Mouse (Mus musculus) heart, embryonic 14.5 days (tissue): ENCODE results near the gene Baiap2l2. TPM values are rescaled to one million over a fixed set of nuclear protein-coding genes. Genes with fewer than 3 reads are reported as not detected.

Experiments used
- ATAC-seq: fragments of 200-750 bp; cut with Nextera tagmentation; 2 replicates; pipeline ENCODE4 v1.8.0; 2017; ENCODE audit warnings: low read depth, moderate TSS enrichment; ENCODE audit not compliant: insufficient number of reproducible peaks, insufficient read depth, low FRiP score
- H3K27ac ChIP-seq, 2 experiments: fragments of 200-500 bp in 1 of 2; fragments of 300-500 bp in 1 of 2; sonication (generic) in 1 of 2; replicated peaks in 1 of 2; 2 replicates each; pipeline ENCODE4 v1.5.1; 2012 to 2014; ENCODE audit warnings: low read depth in 2 of 2, low read length in 2 of 2, control low read depth in 1 of 2, mild to moderate bottlenecking in 1 of 2, mixed read lengths in 1 of 2; ENCODE audit not compliant: control insufficient read depth in 1 of 2, insufficient read depth in 1 of 2
- H3K27me3 ChIP-seq: fragments of 300-500 bp; sonication (generic); 2 replicates; pipeline ENCODE4 v1.6.1; 2014; ENCODE audit warnings: mild to moderate bottlenecking, low read length, control low read depth; ENCODE audit not compliant: control insufficient read depth, insufficient read depth
- H3K36me3 ChIP-seq: fragments of 300-500 bp; sonication (generic); 2 replicates; pipeline ENCODE4 v1.6.1; 2014; ENCODE audit warnings: mild to moderate bottlenecking, control low read depth, low read length, mixed read lengths; ENCODE audit not compliant: control insufficient read depth, insufficient read depth
- H3K4me1 ChIP-seq, 2 experiments: fragments of 200-500 bp in 1 of 2; fragments of 300-500 bp in 1 of 2; sonication (generic) in 1 of 2; 2 replicates each; pipeline ENCODE4 v1.6.1; 2012 to 2014; ENCODE audit warnings: low read length in 2 of 2, control low read depth in 1 of 2, mixed read lengths in 1 of 2; ENCODE audit not compliant: control insufficient read depth in 2 of 2, insufficient read depth in 2 of 2
- H3K4me2 ChIP-seq: fragments of 300-500 bp; sonication (generic); 2 replicates; pipeline ENCODE4 v1.6.1; 2014; ENCODE audit warnings: mild to moderate bottlenecking, low read length
- H3K4me3 ChIP-seq, 2 experiments: fragments of 200-500 bp in 1 of 2; fragments of 300-500 bp in 1 of 2; sonication (generic) in 1 of 2; 2 replicates each; pipeline ENCODE4 v1.5.1; 2012 to 2014; ENCODE audit warnings: low read length in 2 of 2, mild to moderate bottlenecking in 2 of 2, control low read depth in 1 of 2, low read depth in 1 of 2, moderate library complexity in 1 of 2; ENCODE audit not compliant: control insufficient read depth in 1 of 2, insufficient read depth in 1 of 2
- H3K9ac ChIP-seq: fragments of 300-500 bp; sonication (generic); 2 replicates; pipeline ENCODE4 v1.6.1; 2014; ENCODE audit warnings: mild to moderate bottlenecking, low read length
- H3K9me3 ChIP-seq: fragments of 300-500 bp; sonication (generic); 2 replicates; pipeline ENCODE4 v1.6.1; 2016; ENCODE audit warnings: low read length, control low read depth; ENCODE audit not compliant: control insufficient read depth
- WGBS: fragments of 180-500 bp; shearing (Covaris S2); extraction: QIAGEN DNeasy Blood & Tissue Kit; methylation state at CpG from one replicate; pipeline ENCODE4 v1.1.7; 2014; 5-methylcytosine and 5-hydroxymethylcytosine counted together
- polyA plus RNA-seq: library from polyadenylated mRNA; unstranded; fragments of >200 nt; fragmentation: Nextera tagmentation; extraction: Ambion mirVana; gene quantifications from 2 replicates; pipeline ENCODE4 v1.2.1, GENCODE M21; 2014

Gene Baiap2l2
- polyA plus RNA-seq, 1 experiment from 2014 or later: 13.9 TPM

- no peak for ATAC-seq
- 78% methylated on average over 5 of the region's 5 CpGs for WGBS
- no peaks in the 10 kb centered on the region for H3K27me3 ChIP-seq
- 0 out of 2 replicates have a peak, but pooled peaks cover 3% of the 10 kb centered on the region for H3K9me3 ChIP-seq
- no peaks in the 10 kb centered on the region; the same call in 1 of the 2 replicates for H3K36me3 ChIP-seq
- H3K4me2 ChIP-seq: no peak overlapping the region
- no peak overlapping the region for H3K4me3 ChIP-seq
- no peak overlapping the region for H3K9ac ChIP-seq
- H3K4me1 ChIP-seq: peaks cover 0 to 3% of the 10 kb centered on the region in 2 experiments; a peak in 1 of 4 replicates
- no peak overlapping the region for H3K27ac ChIP-seq
These were observed 2.9 kb downstream of the Baiap2l2 start for GRCm38 (mm10) chr15:79282434-79282833.

- Histone ChIP-seq H3K27me3 (no peaks in the 10 kb centered on the region), H3K36me3 (no peaks in the 10 kb centered on the region; the same call in 1 of the 2 replicates), H3K4me1 (peaks cover 0 to 3% of the 10 kb centered on the region in 2 experiments; a peak in 1 of 4 replicates), H3K27ac (no peak overlapping the region), H3K4me3 (no peak overlapping the region), H3K9me3 (0 out of 2 replicates have a peak, but pooled peaks cover 3% of the 10 kb centered on the region), H3K9ac (no peak overlapping the region), H3K4me2 (no peak overlapping the region)
- WGBS: 70% methylated on average over 1 of the region's 1 CpGs
- ATAC-seq: no peak
These were observed 3.9 kb downstream of the Baiap2l2 start for GRCm38 (mm10) chr15:79281389-79281788.

- Histone ChIP-seq H3K9me3 (0 out of 2 replicates have a peak, but pooled peaks cover 3% of the 10 kb centered on the region), H3K36me3 (no peaks in the 10 kb centered on the region), H3K27ac (no peak overlapping the region), H3K9ac (no peak overlapping the region), H3K4me2 (no peak overlapping the region), H3K4me1 (peaks cover 0 to 3% of the 10 kb centered on the region in 2 experiments; a peak in 1 of 4 replicates), H3K4me3 (no peak overlapping the region), H3K27me3 (no peaks in the 10 kb centered on the region)
- ATAC-seq: no peak
- 51% methylated on average over 5 of the region's 5 CpGs for WGBS
These were observed 4.5 kb downstream of the Baiap2l2 start for GRCm38 (mm10) chr15:79280850-79281249.

- Histone ChIP-seq H3K4me1 (peaks cover 0 to 3% of the 10 kb centered on the region in 2 experiments; a peak in 1 of 4 replicates), H3K4me3 (no peak overlapping the region), H3K36me3 (no peaks in the 10 kb centered on the region), H3K27ac (no peak overlapping the region), H3K4me2 (no peak overlapping the region), H3K9me3 (0 out of 2 replicates have a peak, but pooled peaks cover 3% of the 10 kb centered on the region), H3K9ac (no peak overlapping the region), H3K27me3 (no peaks in the 10 kb centered on the region)
- ATAC-seq: no peak
- 21% methylated on average over 6 of the region's 6 CpGs for WGBS
These were observed 5.1 kb downstream of the Baiap2l2 start for GRCm38 (mm10) chr15:79280209-79280608.

- 56% methylated on average over 10 of the region's 10 CpGs for WGBS
- Histone ChIP-seq H3K9me3 (0 out of 2 replicates have a peak, but pooled peaks cover 3% of the 10 kb centered on the region), H3K4me1 (0 out of 4 replicates have a peak, but pooled peaks cover 0 to 3% of the 10 kb centered on the region in 2 experiments), H3K27me3 (no peaks in the 10 kb centered on the region), H3K36me3 (no peaks in the 10 kb centered on the region), H3K9ac (no peak overlapping the region), H3K4me3 (no peak overlapping the region), H3K4me2 (no peak overlapping the region), H3K27ac (no peak overlapping the region)
- no peak for ATAC-seq
These were observed 7.6 kb downstream of the Baiap2l2 start for GRCm38 (mm10) chr15:79277728-79278127.

GRCm38 (mm10) chr15:79273020-79273419, 12.3 kb downstream of the Baiap2l2 start:
- 41% methylated on average over 10 of the region's 10 CpGs for WGBS
- Histone ChIP-seq H3K4me1 (peaks cover 4 to 7% of the 10 kb centered on the region in 2 experiments; a peak in 2 of 4 replicates), H3K27me3 (no peaks in the 10 kb centered on the region), H3K36me3 (no peaks in the 10 kb centered on the region), H3K4me2 (no peak overlapping the region), H3K4me3 (no peak overlapping the region), H3K9ac (no peak overlapping the region), H3K9me3 (no peaks in the 10 kb centered on the region), H3K27ac (no peak overlapping the region)
- ATAC-seq: no peak

- no peak for ATAC-seq
These were observed 14.1 kb downstream of the Baiap2l2 start for GRCm38 (mm10) chr15:79271124-79271746.

More at GRCm38 (mm10) chr15:79271124-79271746, 14.1 kb downstream of the Baiap2l2 start:
- 18% methylated on average over 17 of the region's 17 CpGs for WGBS
- Histone ChIP-seq H3K9me3 (no peaks in the 10 kb centered on the region), H3K4me1 (peaks cover 4 to 7% of the 10 kb centered on the region in 2 experiments; a peak in 2 of 4 replicates), H3K27ac (no peak overlapping the region), H3K36me3 (no peaks in the 10 kb centered on the region), H3K4me2 (peak overlapping the region; percentile 72), H3K27me3 (peaks cover 11% of the 10 kb centered on the region), H3K9ac (peak overlapping the region; percentile 55; the same call in 1 of the 2 replicates), H3K4me3 (peak overlapping the region; percentile 12 to 36; a peak in 3 of 4 replicates)
